Mouse (Mus musculus) ES-E14 (cell line): ENCODE measurements around the gene Pgp. TPM values are rescaled to one million over a fixed set of nuclear protein-coding genes. Genes with fewer than 3 reads are reported as not detected.

Experiments used
- DNase-seq: peaks from one replicate; pipeline ENCODE4 v3.0.0-alpha.2; 2013; ENCODE audit warnings: low read depth, low spot score
- H3K27ac ChIP-seq: 2 replicates; pipeline ENCODE4 v1.5.1; 2012; ENCODE audit warnings: low read depth, mild to moderate bottlenecking, low read length, moderate library complexity, mixed read lengths; ENCODE audit not compliant: poor library complexity, insufficient read depth, severe bottlenecking
- H3K36me3 ChIP-seq: 2 replicates; pipeline ENCODE4 v1.6.1; 2012; ENCODE audit warnings: mild to moderate bottlenecking, low read length, moderate library complexity, mixed read lengths; ENCODE audit not compliant: control insufficient read depth, poor library complexity, insufficient read depth, severe bottlenecking
- H3K4me1 ChIP-seq, 2 experiments: fragments of 150-350 bp in 1 of 2; sonication (generic) in 1 of 2; 2 replicates each; pipeline ENCODE4 v1.6.1; 2012; ENCODE audit warnings: low read length in 2 of 2, mild to moderate bottlenecking in 1 of 2, mixed read lengths in 1 of 2; ENCODE audit not compliant: control insufficient read depth in 2 of 2, insufficient read depth in 2 of 2, poor library complexity in 1 of 2
- H3K4me3 ChIP-seq, 2 experiments: fragments of 150-350 bp in 1 of 2; sonication (generic) in 1 of 2; 2 replicates each; pipeline ENCODE4 v1.5.1; 2012; ENCODE audit warnings: low read length in 2 of 2, low read depth in 1 of 2, mild to moderate bottlenecking in 1 of 2, mixed read lengths in 1 of 2; ENCODE audit not compliant: insufficient read depth in 1 of 2, poor library complexity in 1 of 2, severe bottlenecking in 1 of 2
- H3K9ac ChIP-seq: 2 replicates; pipeline ENCODE4 v1.6.1; 2012; ENCODE audit warnings: low read depth, mild to moderate bottlenecking, low read length, mixed read lengths; ENCODE audit not compliant: poor library complexity, insufficient read depth, severe bottlenecking
- H3K9me3 ChIP-seq: fragments of 150-350 bp; sonication (generic); 2 replicates; pipeline ENCODE4 v1.6.1; 2012; ENCODE audit warnings: low read depth, mild to moderate bottlenecking, low read length; ENCODE audit not compliant: control insufficient read depth, insufficient read depth
- CHD2 ChIP-seq: IDR thresholded peaks from 2 replicates; pipeline ENCODE4 v1.6.1; 2014; ENCODE audit warnings: mild to moderate bottlenecking, low read depth, low read length, inconsistent platforms
- HCFC1 ChIP-seq: IDR thresholded peaks from 2 replicates; pipeline ENCODE4 v1.6.1; 2012; ENCODE audit warnings: low read length, inconsistent platforms, borderline replicate concordance; ENCODE audit not compliant: insufficient read depth
- MAFK ChIP-seq: IDR thresholded peaks from 2 replicates; pipeline ENCODE4 v1.6.1; 2014; ENCODE audit warnings: mild to moderate bottlenecking, low read depth, low read length, inconsistent platforms; ENCODE audit not compliant: insufficient read depth
- ZC3H11A ChIP-seq: IDR thresholded peaks from 2 replicates; pipeline ENCODE4 v1.6.1; 2012; ENCODE audit warnings: low read depth, mild to moderate bottlenecking, inconsistent platforms, low read length, borderline replicate concordance
- ZNF384 ChIP-seq: IDR thresholded peaks from 2 replicates; pipeline ENCODE4 v1.6.1; 2012; ENCODE audit warnings: low read depth, low read length, inconsistent platforms
- in situ Hi-C, 2 experiments: fragments of 600-800 bp; cut with MboI; formaldehyde crosslinking; loops; one replicate each; pipeline ENCODE4 v1.15.1; 2025; ENCODE audit warnings: low sequenced_read_pairs in 2 of 2, inconsistent platforms in 1 of 2; ENCODE audit not compliant: unreplicated experiment in 2 of 2
- total RNA-seq: library from RNA; depleted of rRNA; stranded (reverse); fragments of 300-350 nt; gene quantifications from 2 replicates; pipeline ENCODE4 v1.2.3, GENCODE M21; 2012

Pgp gene
- total RNA-seq, 1 experiment = 16.6 TPM

DNA sequence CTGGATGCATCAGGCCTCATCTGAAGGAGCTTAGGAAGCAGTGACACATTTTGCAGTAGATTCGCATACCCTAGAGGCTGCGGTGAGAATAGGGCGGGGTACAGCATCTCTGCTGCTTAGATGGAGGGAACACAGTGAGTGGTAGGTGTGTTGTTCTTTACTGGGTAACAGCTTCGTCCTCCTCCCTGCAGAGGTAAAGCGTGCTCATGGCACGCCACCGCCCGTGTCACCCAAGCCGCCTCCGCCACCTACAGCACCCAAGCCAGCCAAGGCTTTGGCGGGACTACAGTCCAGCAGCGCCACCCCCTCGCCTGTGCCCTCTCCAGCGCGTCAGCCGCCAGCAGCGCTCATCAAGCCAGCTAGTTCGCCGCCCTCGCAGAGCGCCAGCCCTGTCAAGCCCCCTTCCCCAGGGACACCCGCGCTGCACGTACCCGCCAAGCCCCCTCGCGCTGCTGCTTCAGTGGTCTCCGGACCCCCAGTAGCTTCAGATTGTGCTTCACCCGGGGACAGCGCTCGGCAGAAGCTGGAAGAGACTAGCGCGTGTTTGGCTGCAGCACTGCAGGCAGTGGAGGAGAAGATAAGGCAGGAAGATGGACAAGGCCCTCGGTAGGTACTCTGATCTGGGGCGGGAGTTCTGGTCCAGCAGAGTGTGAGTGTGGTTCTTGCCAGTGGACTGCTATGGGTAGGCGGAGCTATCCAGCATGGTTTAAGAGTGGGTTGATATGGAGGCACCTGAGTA is 36.3 kb downstream of the Pgp start:
- in situ Hi-C loops = no loop called here
- H3K27ac ChIP-seq = no peak overlapping the region
- no peak for DNase-seq
- H3K9ac ChIP-seq = 0 out of 2 replicates have a peak overlapping the region, but pooled peaks have one; percentile 6
- H3K9me3 ChIP-seq = no peaks in the 10 kb centered on the region
- H3K4me1 ChIP-seq = peaks cover 0 to 10% of the 10 kb centered on the region in 2 experiments; a peak in 2 of 4 replicates
- H3K4me3 ChIP-seq = peak overlapping the region; percentile 50 to 55
- H3K36me3 ChIP-seq = peaks cover 35% of the 10 kb centered on the region
- TF ChIP-seq ZNF384 = no peak
- TF ChIP-seq CHD2 = no peak
- TF ChIP-seq HCFC1 = no peak
- no peak for TF ChIP-seq MAFK

DNA sequence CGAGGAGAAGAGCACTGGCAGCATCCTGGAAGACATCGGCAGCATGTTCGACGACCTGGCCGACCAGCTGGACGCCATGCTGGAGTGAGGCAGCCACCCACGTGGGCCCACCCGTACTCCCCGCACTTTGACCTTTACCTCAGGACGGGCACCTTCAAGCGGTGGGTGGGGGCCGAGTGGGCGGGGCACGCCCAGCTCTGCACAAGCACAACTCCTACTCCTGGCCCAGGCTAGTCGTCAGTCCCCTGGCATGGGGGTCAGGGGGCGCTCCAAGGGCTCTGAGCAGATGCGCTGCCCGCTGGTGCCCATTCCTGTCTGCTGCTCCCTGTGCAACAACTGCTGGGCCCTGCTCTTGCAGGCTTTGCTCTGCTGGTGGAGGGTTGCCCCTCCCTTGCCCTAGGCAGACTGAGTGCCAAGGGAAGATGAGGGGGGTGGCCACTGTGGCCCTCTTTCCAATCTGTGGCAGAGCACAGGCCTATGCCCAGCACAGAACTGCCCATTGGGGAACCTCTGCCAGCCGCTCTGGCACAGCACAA is 37.0 kb downstream of the Pgp start:
- Histone ChIP-seq H3K9ac (no peak overlapping the region), H3K4me1 (peaks cover 0 to 10% of the 10 kb centered on the region in 2 experiments; a peak in 2 of 4 replicates), H3K4me3 (peak overlapping the region; percentile 50 to 55; a peak in 3 of 4 replicates), H3K36me3 (peaks cover 42% of the 10 kb centered on the region), H3K9me3 (no peaks in the 10 kb centered on the region), H3K27ac (no peak overlapping the region)
- DNase-seq = no peak
- TF ChIP-seq MAFK (no peak), ZNF384 (no peak), HCFC1 (no peak), CHD2 (no peak), ZC3H11A (no peak)
- in situ Hi-C loops = no loop called here

- H3K9ac ChIP-seq = no peak overlapping the region
- H3K9me3 ChIP-seq = no peaks in the 10 kb centered on the region
- in situ Hi-C loops = no loop called here
- peaks cover 0 to 10% of the 10 kb centered on the region in 2 experiments; a peak in 2 of 4 replicates for H3K4me1 ChIP-seq
- H3K4me3 ChIP-seq = no peak overlapping the region
- no peak for DNase-seq
- TF ChIP-seq CHD2 (no peak), MAFK (no peak), ZNF384 (no peak), HCFC1 (no peak), ZC3H11A (no peak)
- H3K27ac ChIP-seq = no peak overlapping the region
- peaks cover 46% of the 10 kb centered on the region for H3K36me3 ChIP-seq
These were observed 37.7 kb downstream of the Pgp start for GRCm38 (mm10) chr17:24507806-24508460.

DNA sequence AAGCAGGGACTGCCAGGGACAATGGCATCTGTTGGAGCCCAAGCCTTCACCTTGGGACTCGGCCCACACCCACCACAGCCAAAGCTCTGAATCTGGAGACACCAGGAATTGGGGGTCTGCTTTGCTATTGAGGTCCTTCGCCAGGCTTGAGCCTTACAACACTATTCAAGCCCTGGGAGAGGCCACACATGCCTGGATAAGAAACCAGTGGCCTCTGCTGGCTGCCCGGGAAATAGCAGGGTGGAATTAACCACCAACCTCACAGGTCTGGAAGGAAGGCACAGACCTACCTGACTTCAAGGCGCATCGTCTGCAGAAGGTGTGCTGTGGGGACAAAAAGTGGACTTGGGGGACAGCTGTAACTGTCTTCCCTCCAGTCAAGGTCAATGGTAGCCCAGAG is 43.4 kb downstream of the Pgp start:
- no peak overlapping the region for H3K9ac ChIP-seq
- H3K27ac ChIP-seq = no peak overlapping the region; the same call in 1 of the 2 replicates
- H3K4me1 ChIP-seq = peaks cover 0 to 13% of the 10 kb centered on the region in 2 experiments; a peak in 2 of 4 replicates
- no peak overlapping the region for H3K4me3 ChIP-seq
- TF ChIP-seq HCFC1 (no peak), ZC3H11A (no peak), ZNF384 (no peak), CHD2 (no peak), MAFK (no peak)
- DNase-seq = no peak
- in situ Hi-C loops = no loop called here
- H3K36me3 ChIP-seq = peaks cover 76% of the 10 kb centered on the region
- H3K9me3 ChIP-seq = no peaks in the 10 kb centered on the region
